Mouse (Mus musculus) neural tube, embryonic 15.5 days (tissue): ENCODE measurements at regions not wholly inside any gene's neighbourhood (a gene's known extent, or its start where the extent isn't known, plus 50 kb on each side); places are given as distances from the start of the nearest gene placed in this dataset.

Source experiments
- ATAC-seq: fragments of 200-750 bp; cut with Nextera tagmentation; 2 replicates; pipeline ENCODE4 v1.8.0; 2017; ENCODE audit warnings: mild to moderate bottlenecking, moderate TSS enrichment, moderate library complexity; ENCODE audit not compliant: low FRiP score
- H3K27ac ChIP-seq: fragments of 300-500 bp; sonication (generic); replicated peaks from 2 replicates; pipeline ENCODE4 v1.5.1; 2015; ENCODE audit warnings: mild to moderate bottlenecking, inconsistent platforms
- H3K27me3 ChIP-seq: fragments of 300-500 bp; sonication (generic); replicated peaks from 2 replicates; pipeline ENCODE4 v1.6.1; 2015; ENCODE audit warnings: inconsistent platforms
- H3K36me3 ChIP-seq: fragments of 300-500 bp; sonication (generic); 2 replicates; pipeline ENCODE4 v1.6.1; 2015; ENCODE audit warnings: inconsistent platforms
- H3K4me1 ChIP-seq: fragments of 300-500 bp; sonication (generic); 2 replicates; pipeline ENCODE4 v1.6.1; 2015; ENCODE audit warnings: inconsistent platforms
- H3K4me2 ChIP-seq: fragments of 300-500 bp; sonication (generic); 2 replicates; pipeline ENCODE4 v1.6.1; 2015; ENCODE audit warnings: inconsistent platforms, mild to moderate bottlenecking, moderate library complexity
- H3K4me3 ChIP-seq: fragments of 300-500 bp; sonication (generic); replicated peaks from 2 replicates; pipeline ENCODE4 v1.5.1; 2015; ENCODE audit warnings: mild to moderate bottlenecking, inconsistent platforms
- H3K9ac ChIP-seq: fragments of 300-500 bp; sonication (generic); replicated peaks from 2 replicates; pipeline ENCODE4 v1.6.1; 2015; ENCODE audit warnings: mild to moderate bottlenecking, inconsistent platforms
- H3K9me3 ChIP-seq: fragments of 300-500 bp; sonication (generic); replicated peaks from 2 replicates; pipeline ENCODE4 v1.6.1; 2016; ENCODE audit warnings: inconsistent platforms
- WGBS: fragments of 180-500 bp; shearing (Covaris S2); methylation state at CpG from one replicate; pipeline ENCODE4 v1.1.7; 2015; ENCODE audit warnings: mixed read lengths; 5-methylcytosine and 5-hydroxymethylcytosine counted together

DNA sequence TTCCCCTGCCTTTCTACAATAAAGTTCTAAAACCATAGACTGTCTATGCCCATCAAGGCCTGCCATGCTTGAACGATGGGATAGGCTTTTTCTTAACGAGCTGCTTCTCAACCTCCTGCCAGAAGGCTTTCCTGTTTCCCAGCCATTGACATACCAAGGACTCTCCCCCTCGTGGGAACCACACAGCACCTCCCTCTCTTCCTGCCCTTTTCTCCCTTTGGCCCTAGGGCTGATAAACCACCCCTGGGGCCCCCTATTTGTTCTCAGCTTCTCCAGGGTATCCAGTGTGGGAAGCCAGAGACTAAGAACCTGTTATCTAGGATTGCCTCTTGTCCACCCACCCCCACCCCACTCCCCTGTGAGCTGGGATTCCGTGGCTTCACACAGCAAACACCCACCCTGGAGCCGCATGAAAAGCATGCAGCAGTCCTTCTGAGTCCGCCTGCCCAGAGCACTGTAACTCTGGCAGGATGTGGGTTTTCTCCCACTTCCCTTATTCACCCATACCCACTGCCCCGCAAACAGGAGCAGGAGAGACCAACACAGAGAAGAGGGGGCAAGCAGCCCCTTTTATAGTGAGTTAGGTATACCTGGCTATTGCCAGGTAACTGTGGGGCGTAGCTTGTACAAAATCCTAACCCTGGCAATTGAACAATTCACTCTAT, 351.5 kb downstream of the Slc6a15 start:
- Histone ChIP-seq H3K27me3 (no peaks in the 10 kb centered on the region), H3K4me2 (no peak overlapping the region), H3K4me1 (no peaks in the 10 kb centered on the region), H3K4me3 (no peak overlapping the region), H3K36me3 (no peaks in the 10 kb centered on the region), H3K27ac (no peak overlapping the region), H3K9ac (no peak overlapping the region), H3K9me3 (no peaks in the 10 kb centered on the region)
- WGBS, result 71% methylated on average over 8 of the region's 8 CpGs
- no peak for ATAC-seq

DNA sequence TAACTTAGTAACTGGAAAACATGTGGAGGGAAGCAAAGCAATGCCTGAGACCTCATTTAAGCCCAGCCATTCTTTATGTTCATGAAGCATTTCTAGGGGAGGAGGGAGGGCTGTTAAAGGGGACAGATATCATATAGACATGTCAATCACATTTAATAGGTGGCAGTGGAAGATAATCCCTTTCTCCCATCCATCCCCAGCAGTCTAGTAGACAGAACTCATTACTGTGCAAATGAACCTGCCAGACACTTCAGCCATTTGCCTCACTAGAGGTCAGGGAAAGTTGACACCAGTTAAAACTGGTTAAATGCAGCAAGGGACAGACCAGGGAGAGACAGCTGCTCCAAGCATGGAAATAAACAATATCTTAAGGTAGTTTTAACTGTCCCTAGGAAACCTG, 359.1 kb downstream of the Slc6a15 start:
- Histone ChIP-seq H3K4me3 (no peak overlapping the region), H3K9me3 (no peaks in the 10 kb centered on the region), H3K4me2 (no peak overlapping the region), H3K27ac (no peak overlapping the region), H3K36me3 (no peaks in the 10 kb centered on the region), H3K4me1 (no peaks in the 10 kb centered on the region; the same call in 1 of the 2 replicates), H3K9ac (no peak overlapping the region), H3K27me3 (no peaks in the 10 kb centered on the region)
- no peak for ATAC-seq

DNA sequence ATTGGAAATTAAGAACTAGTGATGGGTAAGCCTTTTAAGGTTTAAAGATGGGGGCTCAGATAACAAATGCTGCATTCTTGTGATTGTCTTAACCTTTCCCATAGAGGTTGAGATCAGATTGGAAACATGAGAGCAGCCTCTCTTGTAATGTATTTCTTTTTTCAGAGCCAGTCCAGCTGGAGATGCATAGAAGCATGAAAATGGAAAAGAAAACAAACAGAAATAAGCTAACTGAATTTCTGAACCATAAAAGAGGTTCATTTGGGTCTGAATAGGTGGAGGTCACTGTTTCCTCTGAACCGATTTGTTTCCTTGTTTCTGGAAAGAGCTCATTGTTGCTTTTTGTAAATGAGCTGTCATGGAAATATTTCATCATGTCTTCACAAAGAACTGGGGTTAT, 363.9 kb downstream of the Slc6a15 start:
- no peak overlapping the region for H3K9ac ChIP-seq
- WGBS, result 6% methylated on average over 1 of the region's 1 CpGs
- ATAC-seq, result no peak
- no peak overlapping the region for H3K4me3 ChIP-seq
- H3K36me3 ChIP-seq, result no peaks in the 10 kb centered on the region
- no peaks in the 10 kb centered on the region; the same call in 1 of the 2 replicates for H3K4me1 ChIP-seq
- H3K27me3 ChIP-seq, result no peaks in the 10 kb centered on the region
- no peak overlapping the region for H3K4me2 ChIP-seq
- H3K27ac ChIP-seq, result no peak overlapping the region
- no peaks in the 10 kb centered on the region for H3K9me3 ChIP-seq

GRCm38 (mm10) chr10:103731981-103732380, 364.4 kb downstream of the Slc6a15 start:
- H3K27me3 ChIP-seq, result no peaks in the 10 kb centered on the region
- H3K4me3 ChIP-seq, result no peak overlapping the region
- 41% methylated on average over 5 of the region's 5 CpGs for WGBS
- H3K9me3 ChIP-seq, result no peaks in the 10 kb centered on the region
- H3K9ac ChIP-seq, result no peak overlapping the region
- no peak overlapping the region for H3K4me2 ChIP-seq
- H3K27ac ChIP-seq, result no peak overlapping the region
- no peaks in the 10 kb centered on the region; the same call in 1 of the 2 replicates for H3K4me1 ChIP-seq
- no peak for ATAC-seq
- H3K36me3 ChIP-seq, result no peaks in the 10 kb centered on the region

GRCm38 (mm10) chr10:103780127-103780526, 362.7 kb upstream of the Gm21293 start:
- Histone ChIP-seq H3K27ac (no peak overlapping the region), H3K9me3 (no peaks in the 10 kb centered on the region), H3K4me3 (no peak overlapping the region), H3K4me1 (no peaks in the 10 kb centered on the region), H3K9ac (no peak overlapping the region), H3K36me3 (no peaks in the 10 kb centered on the region), H3K27me3 (no peaks in the 10 kb centered on the region), H3K4me2 (no peak overlapping the region)
- WGBS, result 75% methylated on average over 1 of the region's 1 CpGs
- ATAC-seq, result no peak

GRCm38 (mm10) chr10:103784920-103785319, 357.9 kb upstream of the Gm21293 start:
- no peaks in the 10 kb centered on the region for H3K9me3 ChIP-seq
- no peaks in the 10 kb centered on the region for H3K36me3 ChIP-seq
- ATAC-seq, result no peak

DNA sequence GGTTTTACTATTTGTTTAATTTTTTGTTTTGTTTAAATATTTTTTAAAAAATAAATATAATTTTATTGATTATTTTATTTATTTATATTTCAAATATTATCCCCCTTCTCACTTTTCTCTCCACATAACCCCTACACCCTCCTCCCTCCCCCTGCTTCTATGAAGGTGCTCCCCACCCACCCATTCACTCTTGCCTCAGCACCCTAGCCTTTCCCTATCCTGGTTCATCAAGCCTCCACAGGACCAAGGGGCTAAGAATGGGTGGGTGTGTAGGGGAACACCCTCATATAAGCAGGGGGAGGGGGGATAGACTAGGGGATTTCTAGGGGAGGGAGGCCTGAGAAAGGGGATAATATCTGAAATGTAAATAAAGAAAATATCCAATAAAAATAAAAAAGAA, 313.7 kb upstream of the Gm21293 start:
- no peaks in the 10 kb centered on the region for H3K27me3 ChIP-seq
- H3K36me3 ChIP-seq, result no peaks in the 10 kb centered on the region
- no peak for ATAC-seq
- no peak overlapping the region for H3K4me2 ChIP-seq
- H3K4me3 ChIP-seq, result no peak overlapping the region
- no peak overlapping the region for H3K9ac ChIP-seq
- no peaks in the 10 kb centered on the region for H3K4me1 ChIP-seq
- H3K27ac ChIP-seq, result no peak overlapping the region
- H3K9me3 ChIP-seq, result no peaks in the 10 kb centered on the region

More at GRCm38 (mm10) chr10:103784920-103785319, 357.9 kb upstream of the Gm21293 start:
- Histone ChIP-seq H3K4me3 (no peak overlapping the region), H3K9ac (no peak overlapping the region), H3K4me2 (no peak overlapping the region), H3K27me3 (no peaks in the 10 kb centered on the region), H3K4me1 (no peaks in the 10 kb centered on the region), H3K27ac (no peak overlapping the region)

DNA sequence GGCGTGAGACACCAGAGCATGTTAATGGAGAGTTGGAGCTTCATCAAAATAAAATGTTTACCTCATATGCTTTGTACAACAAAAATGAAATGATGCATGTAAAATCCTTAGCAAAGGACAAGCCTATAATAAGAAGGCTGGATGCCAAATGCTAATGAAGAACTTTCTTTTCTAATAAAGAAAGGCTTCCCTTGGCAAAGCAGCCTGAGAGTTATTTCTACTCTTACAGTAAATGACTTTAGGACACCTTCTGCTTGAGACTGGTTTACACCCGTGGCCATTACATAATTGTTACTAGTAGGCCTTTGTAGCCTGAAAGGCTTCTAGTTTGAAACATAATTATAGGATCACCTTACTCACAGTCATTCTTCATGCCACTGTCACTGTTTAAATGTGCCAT, 310.7 kb upstream of the Gm21293 start:
- 36% methylated on average over 2 of the region's 2 CpGs for WGBS
- no peaks in the 10 kb centered on the region for H3K9me3 ChIP-seq
- no peak overlapping the region for H3K9ac ChIP-seq
- H3K4me1 ChIP-seq, result no peaks in the 10 kb centered on the region
- no peaks in the 10 kb centered on the region for H3K36me3 ChIP-seq
- ATAC-seq, result no peak
- H3K4me3 ChIP-seq, result no peak overlapping the region
- no peaks in the 10 kb centered on the region for H3K27me3 ChIP-seq
- no peak overlapping the region for H3K4me2 ChIP-seq
- H3K27ac ChIP-seq, result no peak overlapping the region

GRCm38 (mm10) chr10:103855211-103855610, 287.6 kb upstream of the Gm21293 start:
- Histone ChIP-seq H3K27ac (no peak overlapping the region), H3K36me3 (no peaks in the 10 kb centered on the region), H3K27me3 (no peaks in the 10 kb centered on the region), H3K9me3 (no peaks in the 10 kb centered on the region), H3K4me1 (no peaks in the 10 kb centered on the region), H3K4me2 (no peak overlapping the region), H3K9ac (no peak overlapping the region), H3K4me3 (no peak overlapping the region)
- ATAC-seq, result no peak
- 71% methylated on average over 1 of the region's 1 CpGs for WGBS

DNA sequence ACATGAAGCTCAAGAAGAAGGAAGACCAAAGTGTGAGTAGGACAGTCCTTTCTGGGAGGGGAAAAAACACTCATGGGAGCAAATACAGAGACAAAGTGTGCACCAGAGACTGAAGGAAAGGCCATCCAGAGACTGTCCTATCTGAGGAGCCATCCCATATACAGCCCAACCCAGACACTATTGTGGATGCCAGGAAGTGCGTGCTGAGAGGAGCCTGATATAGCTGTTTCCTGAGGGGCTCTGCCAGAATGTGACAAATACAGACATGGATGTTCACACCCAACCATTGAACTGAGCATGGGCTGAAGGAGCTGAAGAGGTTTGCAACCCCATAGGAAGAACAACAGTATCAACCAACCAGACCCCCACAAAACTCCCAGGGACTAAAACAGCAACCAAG, 281.9 kb upstream of the Gm21293 start:
- Histone ChIP-seq H3K36me3 (no peaks in the 10 kb centered on the region), H3K4me3 (no peak overlapping the region), H3K9me3 (no peaks in the 10 kb centered on the region), H3K27ac (no peak overlapping the region), H3K27me3 (no peaks in the 10 kb centered on the region), H3K4me1 (no peaks in the 10 kb centered on the region), H3K9ac (no peak overlapping the region), H3K4me2 (no peak overlapping the region)
- no peak for ATAC-seq
- WGBS, result 86% methylated on average over 1 of the region's 1 CpGs

DNA sequence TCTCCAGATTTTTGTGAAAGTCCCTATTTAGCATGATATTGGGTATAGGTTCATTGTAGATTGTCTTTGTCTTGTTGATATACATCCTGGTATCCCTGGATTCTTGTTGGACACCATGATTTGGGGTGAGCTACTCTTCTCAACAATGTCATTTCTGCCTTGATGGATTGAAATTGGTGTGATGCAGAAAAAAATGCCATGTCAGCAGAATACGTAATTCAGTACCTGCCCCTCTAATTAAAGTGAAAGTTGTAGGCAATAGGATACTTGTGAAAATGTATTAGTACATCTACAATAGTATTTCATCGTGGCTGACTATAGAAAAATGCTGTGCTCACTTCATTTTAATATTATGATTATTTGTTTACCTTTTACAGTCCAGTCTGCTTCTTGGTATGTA, 280.7 kb upstream of the Gm21293 start:
- WGBS, result 88% methylated on average over 2 of the region's 2 CpGs
- H3K36me3 ChIP-seq, result no peaks in the 10 kb centered on the region
- no peaks in the 10 kb centered on the region for H3K27me3 ChIP-seq
- H3K4me1 ChIP-seq, result no peaks in the 10 kb centered on the region
- no peak overlapping the region for H3K9ac ChIP-seq
- H3K27ac ChIP-seq, result no peak overlapping the region
- H3K9me3 ChIP-seq, result no peaks in the 10 kb centered on the region
- ATAC-seq, result no peak
- no peak overlapping the region for H3K4me3 ChIP-seq
- no peak overlapping the region for H3K4me2 ChIP-seq

GRCm38 (mm10) chr10:103863909-103864308, 278.9 kb upstream of the Gm21293 start:
- Histone ChIP-seq H3K9me3 (no peaks in the 10 kb centered on the region), H3K4me3 (no peak overlapping the region), H3K27ac (no peak overlapping the region), H3K4me2 (no peak overlapping the region), H3K4me1 (no peaks in the 10 kb centered on the region), H3K36me3 (no peaks in the 10 kb centered on the region), H3K27me3 (no peaks in the 10 kb centered on the region), H3K9ac (no peak overlapping the region)
- no peak for ATAC-seq
- 57% methylated on average over 3 of the region's 3 CpGs for WGBS

- Histone ChIP-seq H3K4me2 (no peak overlapping the region), H3K27ac (no peak overlapping the region), H3K9ac (no peak overlapping the region), H3K4me3 (no peak overlapping the region), H3K9me3 (no peaks in the 10 kb centered on the region), H3K4me1 (no peaks in the 10 kb centered on the region), H3K36me3 (no peaks in the 10 kb centered on the region), H3K27me3 (no peaks in the 10 kb centered on the region)
- no peak for ATAC-seq
- WGBS, result 64% methylated on average over 2 of the region's 2 CpGs
Measured at GRCm38 (mm10) chr10:103910098-103910497, 232.7 kb upstream of the Gm21293 start.
